Mouse (Mus musculus) spleen, adult 2 months (tissue): ENCODE results near the gene Pcnx. TPM values are rescaled to one million over a fixed set of nuclear protein-coding genes. Genes with fewer than 3 reads are reported as not detected.

Experiments used
- DNase-seq, 2 experiments: peaks; one replicate each; pipeline versions ENCODE4 v3.0.0 to v3.0.0-alpha.2; 2012 to 2021; ENCODE audit warnings: low spot score in 2 of 2, low read depth in 1 of 2
- H3K27ac ChIP-seq: fragments of 200-500 bp; 2 replicates; pipeline ENCODE4 v1.5.1; 2012; ENCODE audit warnings: low read length, inconsistent platforms; ENCODE audit not compliant: insufficient read depth
- H3K27me3 ChIP-seq: fragments of 200-500 bp; 2 replicates; pipeline ENCODE4 v1.6.1; 2012; ENCODE audit warnings: mild to moderate bottlenecking, moderate library complexity, low read length, inconsistent platforms; ENCODE audit not compliant: control insufficient read depth, insufficient read depth
- H3K36me3 ChIP-seq: fragments of 200-500 bp; 2 replicates; pipeline ENCODE4 v1.6.1; 2012; ENCODE audit warnings: mild to moderate bottlenecking, low read length, inconsistent platforms; ENCODE audit not compliant: control insufficient read depth, insufficient read depth
- H3K4me1 ChIP-seq: fragments of 200-500 bp; 2 replicates; pipeline ENCODE4 v1.6.1; 2011; ENCODE audit warnings: inconsistent platforms; ENCODE audit not compliant: control insufficient read depth, insufficient read depth, insufficient read length
- H3K4me3 ChIP-seq: fragments of 200-500 bp; 2 replicates; pipeline ENCODE4 v1.5.1; 2011; ENCODE audit warnings: mild to moderate bottlenecking, inconsistent platforms; ENCODE audit not compliant: insufficient read depth, insufficient read length; ENCODE audit errors: extremely low read depth
- CTCF ChIP-seq: fragments of 200-500 bp; IDR thresholded peaks from 2 replicates; pipeline ENCODE4 v1.5.1; 2011; ENCODE audit warnings: mild to moderate bottlenecking, inconsistent platforms; ENCODE audit not compliant: insufficient read depth, insufficient read length, insufficient replicate concordance; ENCODE audit errors: extremely low read depth
- POLR2A ChIP-seq: fragments of 200-500 bp; IDR thresholded peaks from 2 replicates; pipeline ENCODE4 v1.6.1; 2011; ENCODE audit warnings: low read depth, low read length, inconsistent platforms
- WGBS: fragments of 180-500 bp; shearing (Covaris S2); methylation state at CpG from one replicate; pipeline ENCODE4 v1.1.7; 2018; 5-methylcytosine and 5-hydroxymethylcytosine counted together
- polyA plus RNA-seq: library from polyadenylated mRNA; depleted of rRNA; stranded (reverse); fragments of >200 nt; gene quantifications from 2 replicates; pipeline ENCODE4 v1.2.3, GENCODE M21; 2012

Gene Pcnx
- polyA plus RNA-seq, 1 experiment = 8.4 TPM

- H3K27ac ChIP-seq = no peak overlapping the region
- DNase-seq = no peak
- peaks cover 1% of the 10 kb centered on the region; the same call in 1 of the 2 replicates for H3K36me3 ChIP-seq
- H3K4me3 ChIP-seq = no peak overlapping the region
- 90% methylated on average over 12 of the region's 12 CpGs for WGBS
- no peaks in the 10 kb centered on the region for H3K27me3 ChIP-seq
- H3K4me1 ChIP-seq = no peaks in the 10 kb centered on the region
- TF ChIP-seq POLR2A (no peak), CTCF (no peak)
Measured at GRCm38 (mm10) chr12:81943331-81944062, 83.7 kb downstream of the Pcnx start.

GRCm38 (mm10) chr12:81949026-81949425, 89.2 kb downstream of the Pcnx start:
- no peaks in the 10 kb centered on the region for H3K27me3 ChIP-seq
- H3K27ac ChIP-seq = no peak overlapping the region
- DNase-seq = no peak
- TF ChIP-seq CTCF (no peak), POLR2A (no peak)
- H3K4me1 ChIP-seq = no peaks in the 10 kb centered on the region
- H3K4me3 ChIP-seq = no peak overlapping the region
- WGBS = 93% methylated on average over 6 of the region's 6 CpGs
- peaks cover 3% of the 10 kb centered on the region; the same call in 1 of the 2 replicates for H3K36me3 ChIP-seq

GRCm38 (mm10) chr12:81950016-81950415, 90.2 kb downstream of the Pcnx start:
- Histone ChIP-seq H3K4me3 (no peak overlapping the region), H3K27ac (no peak overlapping the region), H3K27me3 (no peaks in the 10 kb centered on the region), H3K36me3 (peaks cover 3% of the 10 kb centered on the region; the same call in 1 of the 2 replicates), H3K4me1 (no peaks in the 10 kb centered on the region)
- DNase-seq = no peak
- WGBS = 89% methylated on average over 2 of the region's 2 CpGs
- no peak for TF ChIP-seq POLR2A
- no peak for TF ChIP-seq CTCF

- H3K27me3 ChIP-seq = no peaks in the 10 kb centered on the region
- 94% methylated on average over 4 of the region's 4 CpGs for WGBS
- H3K36me3 ChIP-seq = peaks cover 9% of the 10 kb centered on the region; the same call in 1 of the 2 replicates
- no peak for TF ChIP-seq POLR2A
- H3K4me3 ChIP-seq = no peak overlapping the region
- DNase-seq = no peak
- no peak overlapping the region for H3K27ac ChIP-seq
- no peaks in the 10 kb centered on the region for H3K4me1 ChIP-seq
Measured at GRCm38 (mm10) chr12:81958351-81958750, 98.5 kb downstream of the Pcnx start.

- no peak overlapping the region for H3K27ac ChIP-seq
- H3K4me3 ChIP-seq = no peak overlapping the region
- WGBS = 98% methylated on average over 2 of the region's 2 CpGs
- DNase-seq = no peak
- no peaks in the 10 kb centered on the region for H3K27me3 ChIP-seq
- H3K4me1 ChIP-seq = no peaks in the 10 kb centered on the region
- peaks cover 5% of the 10 kb centered on the region for H3K36me3 ChIP-seq
- TF ChIP-seq CTCF = no peak
- no peak for TF ChIP-seq POLR2A
Measured at GRCm38 (mm10) chr12:81965416-81965815, 105.6 kb downstream of the Pcnx start.

- DNase-seq = peak; percentile 29 to 33
- no peak for TF ChIP-seq CTCF
- TF ChIP-seq POLR2A = no peak
- Histone ChIP-seq H3K36me3 (peaks cover 8% of the 10 kb centered on the region), H3K27me3 (no peaks in the 10 kb centered on the region), H3K4me1 (peaks cover 3% of the 10 kb centered on the region; the same call in 1 of the 2 replicates), H3K4me3 (peak overlapping the region; percentile 42; the same call in 1 of the 2 replicates), H3K27ac (peak overlapping the region; percentile 90)
- 26% methylated on average over 19 of the region's 19 CpGs for WGBS
Measured at GRCm38 (mm10) chr12:81971042-81971883, 111.4 kb downstream of the Pcnx start.
